Mouse (Mus musculus) cortical plate, adult 2 months (tissue): ENCODE data around the gene Cyren. TPM values are rescaled to one million over a fixed set of nuclear protein-coding genes. Genes with fewer than 3 reads are reported as not detected.

Source experiments
- H3K27ac ChIP-seq: fragments of 200-500 bp; 2 replicates; pipeline ENCODE4 v1.5.1; 2012; ENCODE audit warnings: low read length, control low read depth, inconsistent platforms; ENCODE audit not compliant: insufficient read depth
- H3K4me1 ChIP-seq: fragments of 200-500 bp; 2 replicates; pipeline ENCODE4 v1.6.1; 2011; ENCODE audit warnings: low read length; ENCODE audit not compliant: control insufficient read depth, insufficient read depth
- H3K4me3 ChIP-seq: fragments of 200-500 bp; 2 replicates; pipeline ENCODE4 v1.5.1; 2011; ENCODE audit warnings: mild to moderate bottlenecking, low read length, control low read depth; ENCODE audit not compliant: insufficient read depth
- CTCF ChIP-seq: fragments of 200-500 bp; IDR thresholded peaks from 2 replicates; pipeline ENCODE4 v1.5.1; 2011; ENCODE audit warnings: mild to moderate bottlenecking, control low read depth, low read length; ENCODE audit not compliant: insufficient read depth; ENCODE audit errors: extremely low read depth
- POLR2A ChIP-seq: fragments of 200-500 bp; IDR thresholded peaks from 2 replicates; pipeline ENCODE4 v1.6.1; 2011; ENCODE audit warnings: mild to moderate bottlenecking, low read length, control low read depth; ENCODE audit not compliant: insufficient read depth; ENCODE audit errors: extremely low read depth
- polyA plus RNA-seq: library from polyadenylated mRNA; depleted of rRNA; stranded (reverse); fragments of >200 nt; gene quantifications from 2 replicates; pipeline ENCODE4 v1.2.3, GENCODE M21; 2012

The Cyren gene
- polyA plus RNA-seq, 1 experiment = 6.5 TPM

GRCm38 (mm10) chr6:34901911-34902444 lies 24.1 kb upstream of the Cyren start:
- no peak overlapping the region for H3K27ac ChIP-seq
- TF ChIP-seq POLR2A (no peak), CTCF (no peak)
- no peak overlapping the region for H3K4me3 ChIP-seq
- H3K4me1 ChIP-seq = peaks cover 2% of the 10 kb centered on the region; the same call in 1 of the 2 replicates

- no peaks in the 10 kb centered on the region for H3K4me1 ChIP-seq
- no peak overlapping the region for H3K27ac ChIP-seq
- no peak overlapping the region for H3K4me3 ChIP-seq
- no peak for TF ChIP-seq CTCF
- TF ChIP-seq POLR2A = no peak
Observed at GRCm38 (mm10) chr6:34900990-34901389, 23.1 kb upstream of the Cyren start.

GRCm38 (mm10) chr6:34899127-34899526 lies 21.3 kb upstream of the Cyren start:
- Histone ChIP-seq H3K4me3 (no peak overlapping the region), H3K4me1 (no peaks in the 10 kb centered on the region), H3K27ac (no peak overlapping the region)
- TF ChIP-seq POLR2A (no peak), CTCF (no peak)

GRCm38 (mm10) chr6:34896168-34896780 lies 18.4 kb upstream of the Cyren start:
- no peak for TF ChIP-seq CTCF
- no peak for TF ChIP-seq POLR2A
- H3K4me1 ChIP-seq = no peaks in the 10 kb centered on the region

GRCm38 (mm10) chr6:34895569-34895968 lies 17.7 kb upstream of the Cyren start:
- Histone ChIP-seq H3K27ac (no peak overlapping the region), H3K4me1 (no peaks in the 10 kb centered on the region), H3K4me3 (no peak overlapping the region)
- TF ChIP-seq CTCF = no peak
- no peak for TF ChIP-seq POLR2A

More at GRCm38 (mm10) chr6:34896168-34896780, 18.4 kb upstream of the Cyren start:
- no peak overlapping the region for H3K4me3 ChIP-seq
- H3K27ac ChIP-seq = no peak overlapping the region

GRCm38 (mm10) chr6:34889185-34889584 lies 11.3 kb upstream of the Cyren start:
- TF ChIP-seq POLR2A (no peak), CTCF (no peak)
- H3K27ac ChIP-seq = no peak overlapping the region
- no peak overlapping the region for H3K4me3 ChIP-seq

GRCm38 (mm10) chr6:34887131-34887850 lies 9.4 kb upstream of the Cyren start:
- H3K27ac ChIP-seq = peak overlapping the region; percentile 32; the same call in 1 of the 2 replicates

More at GRCm38 (mm10) chr6:34889185-34889584, 11.3 kb upstream of the Cyren start:
- no peaks in the 10 kb centered on the region for H3K4me1 ChIP-seq

GRCm38 (mm10) chr6:34884724-34885123 lies 6.9 kb upstream of the Cyren start:
- H3K4me1 ChIP-seq = no peaks in the 10 kb centered on the region
- no peak for TF ChIP-seq CTCF

More at GRCm38 (mm10) chr6:34887131-34887850, 9.4 kb upstream of the Cyren start:
- Histone ChIP-seq H3K4me3 (no peak overlapping the region), H3K4me1 (no peaks in the 10 kb centered on the region)
- no peak for TF ChIP-seq POLR2A

GRCm38 (mm10) chr6:34879911-34880475 lies 2.1 kb upstream of the Cyren start:
- TF ChIP-seq CTCF (peak; percentile 53), POLR2A (no peak)
- Histone ChIP-seq H3K27ac (no peak overlapping the region), H3K4me1 (peaks cover 1% of the 10 kb centered on the region), H3K4me3 (no peak overlapping the region)

More at GRCm38 (mm10) chr6:34884724-34885123, 6.9 kb upstream of the Cyren start:
- Histone ChIP-seq H3K27ac (no peak overlapping the region), H3K4me3 (no peak overlapping the region)
